Mouse (Mus musculus) E14TG2a.4 (cell line): ENCODE data around the gene Mindy3.
A peak's percentile ranks its signal among the peaks of the same experiment; 100 is the strongest.
"Not testable (repeated sequence)": the region's sequence is repeated elsewhere in the genome, so short reads cannot be mapped to it uniquely, and the experiment has no call there.

Experiments
- H3K27me3 ChIP-seq: 2 replicates; pipeline ENCODE4 v1.6.1; 2014; ENCODE audit warnings: low read length, control low read depth; ENCODE audit not compliant: insufficient read depth
- H3K36me3 ChIP-seq: 2 replicates; pipeline ENCODE4 v1.6.1; 2014; ENCODE audit warnings: low read length, control low read depth; ENCODE audit not compliant: insufficient read depth
- H3K4me1 ChIP-seq: replicated peaks from 2 replicates; pipeline ENCODE4 v1.6.1; 2014; ENCODE audit warnings: low read depth, low read length, control low read depth
- H3K4me3 ChIP-seq: replicated peaks from 2 replicates; pipeline ENCODE4 v1.5.1; 2014; ENCODE audit warnings: mild to moderate bottlenecking, low read length
- H3K9me3 ChIP-seq: 2 replicates; pipeline ENCODE4 v1.6.1; 2014; ENCODE audit warnings: low read length, control low read depth
- CTCF ChIP-seq: conservative IDR thresholded peaks from 2 replicates; pipeline ENCODE4 v1.5.1; 2014; ENCODE audit warnings: low read length
- NANOG ChIP-seq: IDR thresholded peaks from 2 replicates; pipeline ENCODE4 v1.6.1; 2014; ENCODE audit warnings: borderline replicate concordance, low read length, mixed read lengths
- POU5F1 ChIP-seq: IDR thresholded peaks from 2 replicates; pipeline ENCODE4 v1.6.1; 2014; ENCODE audit warnings: low read length, borderline replicate concordance

The Mindy3 gene

DNA sequence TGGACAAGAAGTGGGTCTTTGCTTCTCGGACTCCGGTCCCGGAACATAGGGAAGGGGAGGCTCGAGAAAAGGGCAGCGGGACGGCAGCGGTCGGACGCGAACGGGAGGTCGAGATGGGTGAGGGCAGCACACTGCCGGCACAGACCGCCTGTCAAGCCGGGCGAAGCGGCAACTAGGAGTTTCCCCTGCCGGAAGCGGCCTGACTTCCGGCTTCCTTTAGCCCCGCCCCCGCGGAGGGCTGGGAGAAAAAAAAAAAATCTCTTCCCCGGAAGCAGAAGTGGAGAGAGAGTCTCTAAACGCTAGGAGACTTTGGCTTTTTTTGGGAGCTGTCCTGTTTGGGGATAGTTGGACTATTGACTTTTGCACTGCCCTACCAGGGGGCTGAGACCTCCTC lies at the start of gene Mindy3:
Gene Mindy3, minus strand, starts transcription at position 209 of the 394 bp plus-strand sequence.
- peaks cover 55% of the 10 kb centered on the region for H3K4me1 ChIP-seq
- no peaks in the 10 kb centered on the region for H3K36me3 ChIP-seq
- TF ChIP-seq POU5F1 (no peak), NANOG (no peak), CTCF (no peak)
- peak within 1 kb of the TSS; percentile 97 for H3K4me3 ChIP-seq
- no peaks in the 10 kb centered on the region for H3K27me3 ChIP-seq
- no peaks in the 10 kb centered on the region for H3K9me3 ChIP-seq

DNA sequence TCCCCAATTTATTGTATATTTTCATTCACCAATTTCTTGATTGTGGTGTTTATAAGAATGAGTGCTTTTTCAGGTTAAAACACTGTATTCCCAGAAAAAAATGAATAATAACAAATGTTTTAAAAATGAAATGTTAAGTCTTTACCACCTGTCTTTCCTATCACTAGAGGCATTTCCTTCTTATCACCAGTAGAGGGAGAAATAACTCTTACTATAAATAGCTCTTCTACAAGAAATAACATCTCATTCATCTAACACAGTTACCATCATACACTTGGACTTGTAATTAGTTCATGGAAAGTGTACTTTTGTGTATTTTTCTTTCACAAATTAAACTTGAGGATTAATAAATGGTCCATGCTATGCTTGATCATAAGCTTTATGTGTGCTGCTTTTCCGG lies 40.5 kb upstream of the Mindy3 start:
- H3K36me3 ChIP-seq, result no peaks in the 10 kb centered on the region
- H3K4me1 ChIP-seq, result no peaks in the 10 kb centered on the region
- no peak overlapping the region for H3K4me3 ChIP-seq
- no peaks in the 10 kb centered on the region for H3K9me3 ChIP-seq
- H3K27me3 ChIP-seq, result no peaks in the 10 kb centered on the region
- TF ChIP-seq POU5F1, result no peak
- peak; percentile 68 for TF ChIP-seq CTCF
- no peak for TF ChIP-seq NANOG

DNA sequence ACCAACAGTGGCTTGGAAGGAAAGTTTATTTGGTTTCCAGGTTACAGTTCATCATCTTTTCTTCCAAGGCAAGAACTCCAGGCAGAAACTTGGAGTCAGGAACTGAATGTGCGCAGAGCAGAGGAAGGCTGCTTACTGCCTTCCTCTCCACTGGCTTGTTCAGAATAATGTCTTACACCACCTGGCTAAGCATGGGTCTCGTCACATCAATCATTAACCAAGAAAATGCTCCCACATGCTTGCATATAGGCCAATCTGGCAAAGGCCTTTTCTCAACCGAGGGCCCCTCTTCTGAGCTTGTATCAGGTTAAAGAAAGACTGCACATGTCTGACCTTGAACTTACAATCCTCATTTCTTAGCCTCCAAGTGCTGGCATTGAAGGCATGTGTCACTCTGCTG lies 30.8 kb upstream of the Mindy3 start:
- Histone ChIP-seq H3K4me3 (no peak overlapping the region), H3K9me3 (peaks cover 20% of the 10 kb centered on the region), H3K27me3 (no peaks in the 10 kb centered on the region), H3K4me1 (no peaks in the 10 kb centered on the region), H3K36me3 (no peaks in the 10 kb centered on the region)
- TF ChIP-seq CTCF (no peak), POU5F1 (no peak), NANOG (no peak)

DNA sequence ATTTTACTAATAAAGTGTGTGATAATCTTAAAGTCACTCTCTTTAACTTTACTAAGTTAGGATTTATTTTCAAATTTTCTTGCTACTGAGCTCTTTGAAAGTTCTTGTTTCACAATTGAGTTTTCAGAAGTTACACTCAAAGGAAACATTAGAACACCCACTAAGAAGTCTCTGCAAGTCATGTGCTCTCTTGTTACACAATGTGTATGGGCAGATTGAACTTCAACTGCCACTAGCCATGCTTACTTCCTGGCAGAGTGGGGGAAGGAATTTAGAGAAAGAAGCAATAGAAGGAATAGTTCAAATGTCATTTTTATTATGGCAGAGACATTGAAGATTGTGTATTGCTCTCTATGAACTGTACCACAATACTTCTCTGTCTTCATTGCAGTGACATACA lies 20.9 kb upstream of the Mindy3 start:
- Histone ChIP-seq H3K9me3 (no peaks in the 10 kb centered on the region), H3K4me1 (0 out of 2 replicates have a peak, but pooled peaks cover 2% of the 10 kb centered on the region), H3K27me3 (no peaks in the 10 kb centered on the region), H3K36me3 (no peaks in the 10 kb centered on the region), H3K4me3 (no peak overlapping the region)
- TF ChIP-seq POU5F1 (no peak), NANOG (no peak), CTCF (no peak)

DNA sequence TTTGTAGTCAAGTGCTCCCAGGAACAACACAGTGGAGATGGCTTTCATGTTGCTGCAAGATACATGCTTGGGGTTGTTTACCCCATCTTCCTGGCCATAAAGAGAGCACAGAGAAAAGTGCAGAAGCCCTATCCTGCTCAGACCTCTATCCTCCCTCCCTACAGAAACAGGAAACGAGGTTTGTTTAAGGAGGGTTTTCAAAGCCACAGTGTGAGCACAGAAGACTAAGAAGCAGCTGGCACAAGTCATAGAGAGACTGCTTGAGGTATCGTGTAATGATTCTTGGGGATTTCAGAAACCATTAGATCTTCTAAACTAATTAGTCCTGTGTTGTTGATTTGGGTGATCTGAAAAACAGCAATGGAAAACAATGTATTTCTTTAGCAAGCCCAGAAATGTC lies 20.3 kb upstream of the Mindy3 start:
- TF ChIP-seq POU5F1, result no peak
- TF ChIP-seq CTCF, result no peak
- no peak for TF ChIP-seq NANOG
- 0 out of 2 replicates have a peak, but pooled peaks cover 2% of the 10 kb centered on the region for H3K4me1 ChIP-seq
- no peaks in the 10 kb centered on the region for H3K36me3 ChIP-seq
- H3K27me3 ChIP-seq, result no peaks in the 10 kb centered on the region
- no peak overlapping the region for H3K4me3 ChIP-seq
- H3K9me3 ChIP-seq, result no peaks in the 10 kb centered on the region

DNA sequence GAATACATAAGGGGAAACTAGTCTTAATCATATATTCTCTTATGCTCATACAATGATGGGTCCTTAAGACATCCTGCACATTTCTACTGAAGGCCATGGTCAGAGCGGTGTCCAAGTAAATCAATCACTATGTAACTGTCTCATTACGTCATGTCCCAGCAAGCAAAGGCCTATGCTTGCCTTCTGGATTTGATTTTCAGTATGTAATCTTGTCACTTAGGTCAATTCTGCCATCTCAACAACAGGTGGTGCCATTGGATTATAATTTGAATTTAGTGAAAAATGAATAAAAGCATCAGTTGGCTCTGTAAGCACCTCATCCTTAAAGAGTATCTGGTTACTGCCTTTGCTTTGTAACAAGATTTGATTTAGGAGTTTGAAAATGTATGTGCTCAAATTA lies 18.9 kb upstream of the Mindy3 start:
- TF ChIP-seq NANOG (no peak), CTCF (peak; percentile 15; the same call in 1 of the 2 replicates), POU5F1 (no peak)
- H3K27me3 ChIP-seq, result no peaks in the 10 kb centered on the region
- H3K36me3 ChIP-seq, result no peaks in the 10 kb centered on the region
- no peaks in the 10 kb centered on the region for H3K9me3 ChIP-seq
- H3K4me1 ChIP-seq, result 0 out of 2 replicates have a peak, but pooled peaks cover 2% of the 10 kb centered on the region
- no peak overlapping the region for H3K4me3 ChIP-seq

DNA sequence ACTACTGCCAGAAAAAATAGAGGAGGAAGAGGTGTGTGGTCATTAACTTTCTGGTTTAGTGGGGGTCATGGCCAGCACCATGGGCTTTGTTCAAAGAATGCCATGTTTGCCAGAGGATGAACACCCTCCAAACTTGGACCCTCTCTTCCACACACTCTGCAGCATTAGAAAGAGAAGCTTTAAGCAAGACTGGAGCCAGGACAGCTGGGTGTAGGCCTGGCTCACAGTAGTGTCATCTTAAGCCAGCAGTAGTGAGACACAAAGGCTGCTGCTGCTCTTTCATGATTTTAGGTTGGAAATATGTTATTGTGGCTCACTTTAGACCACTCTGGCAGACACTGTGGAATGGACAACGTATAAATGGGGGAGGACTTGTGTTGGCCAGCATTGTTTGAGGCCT lies 12.8 kb upstream of the Mindy3 start:
- Histone ChIP-seq H3K36me3 (no peaks in the 10 kb centered on the region), H3K9me3 (no peaks in the 10 kb centered on the region; the same call in 1 of the 2 replicates), H3K4me1 (peaks cover 9% of the 10 kb centered on the region), H3K27me3 (no peaks in the 10 kb centered on the region), H3K4me3 (no peak overlapping the region)
- TF ChIP-seq NANOG (no peak), CTCF (no peak), POU5F1 (no peak)

DNA sequence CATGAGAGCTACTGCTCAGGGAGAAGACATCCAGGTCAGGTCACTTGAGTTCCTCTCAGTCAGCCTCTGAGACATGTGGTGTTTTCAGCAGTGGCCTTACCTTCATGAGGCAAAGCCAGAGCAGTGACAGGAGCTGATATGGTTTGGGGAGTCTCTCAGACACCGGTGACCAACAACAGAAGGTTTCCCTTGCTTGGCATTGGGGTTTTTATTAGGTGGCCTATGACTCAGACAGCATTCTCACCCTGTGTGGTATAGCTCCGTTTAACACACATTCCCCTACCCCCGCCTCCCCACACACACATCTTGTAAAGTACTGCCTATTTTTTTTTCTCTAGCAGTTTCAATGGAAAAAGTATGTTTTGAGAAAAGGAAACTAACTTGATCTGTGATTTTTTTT lies 5.1 kb upstream of the Mindy3 start:
- no peaks in the 10 kb centered on the region for H3K27me3 ChIP-seq
- H3K4me3 ChIP-seq, result no peak overlapping the region
- H3K36me3 ChIP-seq, result no peaks in the 10 kb centered on the region
- peaks cover 36% of the 10 kb centered on the region for H3K4me1 ChIP-seq
- peaks cover 7% of the 10 kb centered on the region; the same call in 1 of the 2 replicates for H3K9me3 ChIP-seq
- TF ChIP-seq NANOG (no peak), CTCF (no peak), POU5F1 (no peak)

DNA sequence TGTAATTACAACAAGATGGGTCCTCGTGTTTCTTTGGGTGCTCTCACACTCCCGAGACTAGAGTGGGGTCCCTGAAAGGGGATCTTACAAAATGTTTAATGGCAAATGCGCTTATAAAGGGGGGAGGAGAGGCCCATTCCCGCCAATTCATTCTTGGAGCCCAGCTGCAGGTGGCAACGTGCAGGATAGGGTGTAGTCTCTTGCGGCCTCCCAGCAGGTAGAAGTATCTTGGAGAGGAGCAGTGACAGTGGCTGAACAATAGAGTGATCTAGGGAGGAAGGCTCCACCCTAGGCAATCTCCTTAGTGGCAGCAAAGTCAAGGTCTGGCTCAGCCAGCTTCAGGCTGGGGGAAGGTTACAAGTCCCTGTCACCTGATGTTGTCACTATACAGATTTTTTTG lies 4.2 kb upstream of the Mindy3 start:
- H3K36me3 ChIP-seq, H3K4me3 ChIP-seq, H3K27me3 ChIP-seq, H3K9me3 ChIP-seq: not testable (repeated sequence)
- H3K4me1 ChIP-seq, result peaks cover 37% of the 10 kb centered on the region
